In the genomic region with DNA sequence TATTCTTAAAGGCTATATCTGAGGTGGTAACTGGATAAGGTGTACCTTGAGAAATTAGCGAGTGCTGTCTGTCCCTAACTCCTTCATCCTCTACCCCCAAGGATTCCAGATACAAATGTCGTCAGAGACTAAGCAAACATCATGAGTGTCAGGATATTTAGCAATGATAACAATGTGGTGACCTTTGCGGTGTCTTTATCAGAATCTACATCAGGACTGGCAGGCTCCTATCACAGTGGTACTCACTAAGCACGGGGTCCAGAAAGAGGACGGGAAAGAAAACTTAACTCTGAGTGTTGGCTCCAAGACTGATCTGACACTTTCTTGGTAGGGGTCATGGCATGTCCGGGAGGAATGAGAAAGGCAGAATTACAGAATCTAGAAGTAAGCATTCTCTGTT, we compare ENCODE assay signal across 30 mouse cellular contexts. TPM values are rescaled to one million over a fixed set of nuclear protein-coding genes. Genes with fewer than 3 reads are reported as not detected.
A peak's percentile ranks its signal among the peaks of the same experiment; 100 is the strongest.
DNase-seq lines count a peak whose midpoint lies in the region; ATAC-seq and TF ChIP-seq lines count a peak whose summit lies in the region.
"Had no signal": no experiment of that assay in that cellular context is flagged by ENCODE, and none has a peak within 500 bp of the region (broad histone marks: within the 10 kb centered on the region; RNA-seq: fewer than 3 reads in every experiment).

No protein-coding gene starts in this region.

- TF ChIP-seq POLR2A in spleen, adult 2 months (IDR thresholded peaks at IDR 0.05; ENCODE audit: low read depth, low read length): no peak

- no peak for ATAC-seq in CD4-positive, CD25-positive, alpha-beta regulatory T cell, adult 4 months
- ATAC-seq: forebrain, embryonic 14.5 days; forebrain, postnatal 0 days; hindbrain, postnatal 0 days; Patski had no signal

- 76% methylated on average over 6 of the region's 6 CpGs for WGBS in spleen, adult 2 months

- H3K4me1 ChIP-seq in spleen, adult 2 months (ENCODE audit: control insufficient read depth, insufficient read depth, insufficient read length): peaks cover 25% of the 10 kb centered on the region; the same call in 1 of the 2 replicates
- H3K4me1 ChIP-seq: embryonic facial prominence, embryonic 12.5 days; embryonic facial prominence, embryonic 15.5 days; heart, embryonic 15.5 days had no signal

- no peak overlapping the region for H3K4me3 ChIP-seq in spleen, adult 2 months (ENCODE audit: extremely low read depth, insufficient read depth, insufficient read length)
- H3K4me3 ChIP-seq: embryonic facial prominence, embryonic 12.5 days; embryonic facial prominence, embryonic 15.5 days; gastrocnemius, adult 2 months; heart, embryonic 12.5 days; heart, embryonic 15.5 days had no signal

- H3K27me3 ChIP-seq in spleen, adult 2 months (ENCODE audit: control insufficient read depth, insufficient read depth, low read length): no peaks in the 10 kb centered on the region
- H3K27me3 ChIP-seq: embryonic facial prominence, embryonic 12.5 days; embryonic facial prominence, embryonic 15.5 days; heart, embryonic 12.5 days; heart, embryonic 15.5 days had no signal

- H3K27ac ChIP-seq in spleen, adult 2 months (ENCODE audit: insufficient read depth, low read length): peak overlapping the region; percentile 16; the same call in 1 of the 2 replicates
- H3K27ac ChIP-seq: embryonic facial prominence, embryonic 12.5 days; embryonic facial prominence, embryonic 15.5 days; gastrocnemius, adult 2 months; heart, embryonic 15.5 days; hindbrain, embryonic 14.5 days; hindbrain, postnatal 0 days had no signal

- TF ChIP-seq CTCF in spleen, adult 2 months (IDR thresholded peaks at IDR 0.05; ENCODE audit: extremely low read depth, insufficient read depth, insufficient read length, insufficient replicate concordance): no peak

- DNase-seq in CD4-positive, CD25-positive, alpha-beta regulatory T cell, adult 2 months (ENCODE audit: low read depth, low spot score): peak; percentile 44
- DNase-seq in spleen, adult 2 months (ENCODE audit: low read depth in 1 of 2, low spot score in 2 of 2): no peak
- DNase-seq in spleen, postnatal 10 days (ENCODE audit: low spot score in 2 of 2): no peak
- DNase-seq in induced T-regulatory cell, adult 2 months (ENCODE audit: low read depth): peak; percentile 49
- no peak for DNase-seq in urinary bladder, postnatal 4 days (ENCODE audit: low spot score in 2 of 2)
- no peak for DNase-seq in layer of hippocampus, adult 9-10 months (ENCODE audit: low spot score)
- DNase-seq: adrenal gland, postnatal 10 days; adrenal gland, postnatal 36 days; B cell, adult 2 months; cerebellum, adult 11 months; cerebellum, adult 2 months; cerebellum, adult 9-11 months; cerebellum, postnatal 25 days; forebrain, postnatal 0 days; gastrocnemius, adult 2 months; gastrocnemius, postnatal 14 days; heart, postnatal 10 days; heart, postnatal 4 days had no signal

- no peaks in the 10 kb centered on the region for H3K36me3 ChIP-seq in spleen, adult 2 months (ENCODE audit: control insufficient read depth, insufficient read depth, low read length)
- H3K36me3 ChIP-seq: embryonic facial prominence, embryonic 12.5 days; embryonic facial prominence, embryonic 15.5 days; G1E; heart, embryonic 12.5 days; heart, embryonic 15.5 days had no signal

RNA-seq across cellular contexts. Expression of gene F5, which starts 17.5 kb away (rescaled TPM):
- polyA plus RNA-seq in CD4-positive, CD25-positive, alpha-beta regulatory T cell, adult 4 months (2017; shearing (Covaris generic)): under 1 TPM in 1 of 2 experiments, not detected in 1; 0.04 TPM
- polyA plus RNA-seq in spleen, adult 2 months (2012; rRNA removed): 2.0 and 2.3 TPM in 2 replicates

RNA-seq across cellular contexts. Expression of gene Selp, which starts 19.0 kb away (rescaled TPM):
- 1 to 10 TPM; 3.8 to 4.1 TPM for polyA plus RNA-seq in CD4-positive, CD25-positive, alpha-beta regulatory T cell, adult 4 months (2017; shearing (Covaris generic))
- polyA plus RNA-seq in spleen, adult 2 months (2012; rRNA removed): 2.2 and 2.8 TPM in 2 replicates
- polyA plus RNA-seq: cerebellum, adult 2 months; embryonic facial prominence, embryonic 12.5 days; forebrain, embryonic 11.5 days; forebrain, embryonic 14.5 days; forebrain, postnatal 0 days; frontal cortex, adult 2 months; G1E; heart, embryonic 12.5 days; hindbrain, embryonic 14.5 days had no signal

Comparison
In these comparisons a context has a peak if more than half of its experiments do, and no peak if none do; other contexts are left out.
1. DNase-seq: peak in CD4-positive, CD25-positive, alpha-beta regulatory T cell, adult 2 months (single experiment) and induced T-regulatory cell, adult 2 months (single experiment); none in spleen, adult 2 months (0 of 2), spleen, postnatal 10 days (0 of 2), urinary bladder, postnatal 4 days (0 of 2) and layer of hippocampus, adult 9-10 months (single experiment).